Mouse (Mus musculus) cerebellum, adult 2 months (tissue): ENCODE results near the gene Kank1.

Experiments
- CTCF ChIP-seq: fragments of 200-500 bp; IDR thresholded peaks from 2 replicates; pipeline ENCODE4 v1.5.1; 2011; ENCODE audit warnings: low read depth, mild to moderate bottlenecking, control low read depth, low read length, moderate library complexity, borderline replicate concordance; ENCODE audit not compliant: insufficient read depth
- POLR2A ChIP-seq: fragments of 200-500 bp; IDR thresholded peaks from 2 replicates; pipeline ENCODE4 v1.6.1; 2011; ENCODE audit warnings: low read length, control low read depth, borderline replicate concordance; ENCODE audit not compliant: insufficient read depth

- TF ChIP-seq POLR2A (no peak), CTCF (no peak)
These were observed 169.9 kb downstream of the Kank1 start for GRCm38 (mm10) chr19:25406481-25407184.
